Mouse (Mus musculus): ENCODE results near the gene Sstr5.

GRCm38 (mm10) chr17:25454272-25454671, 42.8 kb downstream of the Sstr5 start, which contains the start of gene Tekt4:
- TF ChIP-seq HCFC1 (IDR thresholded peaks at IDR 0.05; ENCODE audit: low read depth, low read length), result no peak
- TF ChIP-seq MAX (IDR thresholded peaks at IDR 0.05; ENCODE audit: low read length), result no peak
- no peak for TF ChIP-seq POLR2AphosphoS2 (IDR thresholded peaks at IDR 0.05; ENCODE audit: low read length)
- no peak for TF ChIP-seq CTCF (IDR thresholded peaks at IDR 0.05 in 2 of 3, conservative IDR thresholded peaks at IDR 0.05 in 1 of 3; ENCODE audit: control insufficient read depth in 1 of 3, insufficient read depth in 1 of 3, low read depth in 2 of 3, low read length in 3 of 3, poor library complexity in 1 of 3, severe bottlenecking in 1 of 3)
- no peak for TF ChIP-seq UBTF (IDR thresholded peaks at IDR 0.05; ENCODE audit: borderline replicate concordance, insufficient read depth, low read depth, low read length)
- no peak for TF ChIP-seq RAD21 (IDR thresholded peaks at IDR 0.05; ENCODE audit: low read depth, low read length)
